Mouse (Mus musculus) CH12.LX (cell line): ENCODE measurements around the gene Abhd16b.

Experiments used
- BHLHE40 ChIP-seq: IDR thresholded peaks from 2 replicates; pipeline ENCODE4 v1.6.1; 2011; ENCODE audit warnings: mild to moderate bottlenecking, low read depth, low read length, improper control_type of control experiment
- CHD1 ChIP-seq: IDR thresholded peaks from 2 replicates; pipeline ENCODE4 v1.6.1; 2012; ENCODE audit warnings: low read depth, low read length, improper control_type of control experiment, inconsistent platforms
- CTCF ChIP-seq, 2 experiments: IDR thresholded peaks in 1 of 2; conservative IDR thresholded peaks in 1 of 2; 2 replicates each; pipeline ENCODE4 v1.5.1; 2011 to 2012; ENCODE audit warnings: low read depth in 2 of 2, low read length in 2 of 2, improper control_type of control experiment in 1 of 2, inconsistent platforms in 1 of 2, mild to moderate bottlenecking in 1 of 2, moderate library complexity in 1 of 2
- EP300 ChIP-seq: IDR thresholded peaks from 2 replicates; pipeline ENCODE4 v1.6.1; 2011; ENCODE audit warnings: low read length, improper control_type of control experiment
- GABPA ChIP-seq: IDR thresholded peaks from 2 replicates; pipeline ENCODE4 v1.6.1; 2012; ENCODE audit warnings: low read depth, low read length, improper control_type of control experiment, inconsistent platforms; ENCODE audit not compliant: insufficient replicate concordance
- KAT2A ChIP-seq: IDR thresholded peaks from 2 replicates; pipeline ENCODE4 v1.6.1; 2012; ENCODE audit warnings: low read length, improper control_type of control experiment, inconsistent platforms; ENCODE audit not compliant: insufficient replicate concordance
- MAFK ChIP-seq: IDR thresholded peaks from 2 replicates; pipeline ENCODE4 v1.6.1; 2011; ENCODE audit warnings: low read length, improper control_type of control experiment; ENCODE audit not compliant: insufficient replicate concordance
- MEF2A ChIP-seq: IDR thresholded peaks from 2 replicates; pipeline ENCODE4 v1.6.1; 2014; ENCODE audit warnings: low read depth, mild to moderate bottlenecking, inconsistent platforms, low read length, improper control_type of control experiment, borderline replicate concordance
- MXI1 ChIP-seq: IDR thresholded peaks from 2 replicates; pipeline ENCODE4 v1.6.1; 2011; ENCODE audit warnings: mild to moderate bottlenecking, low read depth, low read length, improper control_type of control experiment
- NELFE ChIP-seq: IDR thresholded peaks from 2 replicates; pipeline ENCODE4 v1.6.1; 2011; ENCODE audit warnings: low read depth, low read length, improper control_type of control experiment
- NRF1 ChIP-seq: IDR thresholded peaks from 2 replicates; pipeline ENCODE4 v1.6.1; 2014; ENCODE audit warnings: low read depth, mild to moderate bottlenecking, inconsistent platforms, low read length, improper control_type of control experiment, moderate library complexity
- ZC3H11A ChIP-seq: IDR thresholded peaks from 2 replicates; pipeline ENCODE4 v1.6.1; 2012; ENCODE audit warnings: low read depth, mild to moderate bottlenecking, inconsistent platforms, low read length, improper control_type of control experiment
- ZNF384 ChIP-seq: IDR thresholded peaks from 2 replicates; pipeline ENCODE4 v1.6.1; 2012; ENCODE audit warnings: low read depth, low read length, improper control_type of control experiment, inconsistent platforms

DNA sequence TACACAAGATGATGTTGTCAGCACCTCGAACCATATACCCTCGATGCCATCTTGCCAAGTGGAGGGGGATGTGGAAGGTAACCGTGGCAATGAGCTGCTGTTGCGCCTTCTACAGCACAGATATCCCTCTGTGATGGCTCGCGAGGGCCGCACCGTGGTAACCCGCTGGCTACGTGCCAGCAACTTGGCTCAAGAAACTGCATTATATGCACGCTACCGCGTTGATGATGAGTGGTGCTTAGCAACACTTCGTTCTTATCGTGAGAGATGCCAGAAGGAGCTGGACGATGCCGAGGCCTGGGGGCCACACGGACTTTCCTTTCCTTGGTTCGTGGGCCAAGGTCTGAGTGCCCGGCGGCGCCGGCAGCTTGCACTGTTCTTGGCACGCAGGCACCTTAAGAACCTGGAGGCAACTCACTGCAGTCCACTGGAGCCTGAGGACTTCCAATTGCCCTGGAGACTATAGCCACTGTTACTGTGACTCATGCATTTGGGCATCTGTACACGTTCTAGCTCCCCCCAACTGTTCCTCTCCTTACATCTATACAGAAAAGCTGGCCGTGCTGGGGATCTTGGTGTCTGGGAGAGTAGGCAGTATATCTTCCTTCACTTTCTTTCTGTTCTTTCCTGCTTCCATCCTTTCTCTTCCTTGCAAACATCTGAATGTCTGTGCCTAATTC lies 1.4 kb downstream of the Abhd16b start:
- TF ChIP-seq EP300 (no peak), CTCF (conservative IDR thresholded peaks at IDR 0.05 in 1 of 2, IDR thresholded peaks at IDR 0.05 in 1 of 2; ENCODE audit: low read depth in 2 of 2, low read length in 2 of 2) (no peak), MXI1 (no peak), MAFK (no peak), MEF2A (no peak), GABPA (no peak), BHLHE40 (no peak), NELFE (no peak), ZC3H11A (no peak), KAT2A (no peak), ZNF384 (no peak), NRF1 (no peak), CHD1 (no peak)
